Mouse (Mus musculus): ENCODE measurements around the gene Fkbp9.
"Not testable (repeated sequence)": the region's sequence is repeated elsewhere in the genome, so short reads cannot be mapped to it uniquely, and the experiment has no call there.

Fkbp9 gene

GRCm38 (mm10) chr6:56843229-56843628, 11.4 kb downstream of the Fkbp9 start:
- peak in 1 of 2 experiments; percentile 9 for DNase-seq

- DNase-seq, result no peak
Measured at GRCm38 (mm10) chr6:56844365-56844764, 12.5 kb downstream of the Fkbp9 start.

GRCm38 (mm10) chr6:56848974-56849373, 17.1 kb downstream of the Fkbp9 start:
- no peak for DNase-seq

GRCm38 (mm10) chr6:56850315-56850714, 18.5 kb downstream of the Fkbp9 start:
- peak in 1 of 2 experiments; percentile 16 for DNase-seq

- no peak for DNase-seq
Measured at GRCm38 (mm10) chr6:56854803-56855202, 22.9 kb downstream of the Fkbp9 start.

- DNase-seq, result no peak
Measured at GRCm38 (mm10) chr6:56856748-56857147, 24.9 kb downstream of the Fkbp9 start.

- DNase-seq, result no peak
Measured at GRCm38 (mm10) chr6:56860205-56860848, 28.5 kb downstream of the Fkbp9 start.

GRCm38 (mm10) chr6:56866899-56867298, 35.0 kb downstream of the Fkbp9 start:
- not testable (repeated sequence) for DNase-seq

- DNase-seq, result no peak
Measured at GRCm38 (mm10) chr6:56868565-56868964, 36.7 kb downstream of the Fkbp9 start.

- no peak for DNase-seq
Measured at GRCm38 (mm10) chr6:56870027-56870426, 38.2 kb downstream of the Fkbp9 start.

- DNase-seq, result no peak
Measured at GRCm38 (mm10) chr6:56876870-56877269, 45.0 kb downstream of the Fkbp9 start.

- DNase-seq, result no peak
Measured at GRCm38 (mm10) chr6:56877985-56878384, 46.1 kb downstream of the Fkbp9 start.

GRCm38 (mm10) chr6:56879352-56879955, 47.6 kb downstream of the Fkbp9 start:
- no peak for DNase-seq

GRCm38 (mm10) chr6:56888561-56888960, 56.7 kb downstream of the Fkbp9 start:
- no peak for DNase-seq

- DNase-seq, result no peak
Measured at GRCm38 (mm10) chr6:56890762-56891161, 58.9 kb downstream of the Fkbp9 start.

GRCm38 (mm10) chr6:56899601-56900000, 67.7 kb downstream of the Fkbp9 start:
- DNase-seq, result no peak

GRCm38 (mm10) chr6:56901336-56901735, 69.5 kb downstream of the Fkbp9 start:
- no peak for DNase-seq

- peak in 1 of 2 experiments; percentile 10 for DNase-seq
Measured at GRCm38 (mm10) chr6:56901824-56902386, 70.0 kb downstream of the Fkbp9 start.

GRCm38 (mm10) chr6:56902606-56903520, 71.0 kb downstream of the Fkbp9 start:
- DNase-seq, result peak in 1 of 2 experiments; percentile 6

- peak in 1 of 2 experiments; percentile 9 for DNase-seq
Measured at GRCm38 (mm10) chr6:56903831-56904230, 72.0 kb downstream of the Fkbp9 start.

GRCm38 (mm10) chr6:56904330-56904729, 72.5 kb downstream of the Fkbp9 start:
- no peak for DNase-seq

- no peak for DNase-seq
Measured at GRCm38 (mm10) chr6:56904982-56905381, 73.1 kb downstream of the Fkbp9 start.

GRCm38 (mm10) chr6:56905486-56905885, 73.6 kb downstream of the Fkbp9 start:
- DNase-seq, result no peak
